Mouse (Mus musculus): ENCODE measurements around the gene Fam240a. TPM values are rescaled to one million over a fixed set of nuclear protein-coding genes. Genes with fewer than 3 reads are reported as not detected.

The Fam240a gene
- polyA plus RNA-seq, 1 experiment from 2014 or later, result not detected

DNA sequence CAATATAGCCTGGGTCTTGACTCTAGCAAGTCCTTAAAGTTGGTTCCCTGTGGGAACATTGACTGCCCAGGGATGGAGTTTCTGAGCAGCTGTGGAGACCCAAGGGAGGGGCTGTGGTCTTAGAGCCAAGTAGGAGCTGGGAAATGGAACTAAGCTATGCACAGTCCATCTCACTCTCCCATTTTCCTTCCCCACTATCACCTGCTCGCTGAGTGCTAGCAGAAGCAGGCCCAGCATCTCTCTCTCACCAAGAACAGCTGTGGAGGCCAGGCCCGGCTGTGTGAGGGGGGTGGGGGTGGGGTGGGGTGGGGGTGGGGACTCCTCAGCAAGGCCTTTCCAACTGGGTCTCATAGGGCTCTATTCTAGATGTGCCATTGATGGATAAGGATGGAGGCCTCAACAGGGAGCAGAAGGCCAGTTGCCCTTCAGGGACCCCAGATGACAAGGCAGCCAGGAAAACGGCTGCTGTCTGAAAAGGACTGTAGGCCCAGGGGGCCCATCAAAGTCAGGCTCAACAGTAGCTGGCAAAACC lies 41.9 kb downstream of the Fam240a start:
- no peak for ATAC-seq (ENCODE audit: insufficient number of reproducible peaks, insufficient read depth, low FRiP score, low TSS enrichment)
- no peak overlapping the region for H3K4me2 ChIP-seq (replicated peaks)
- WGBS, result 8% methylated on average over 3 of the region's 3 CpGs
- no peaks in the 10 kb centered on the region for H3K9me3 ChIP-seq
- no peak overlapping the region for H3K27ac ChIP-seq
- H3K4me1 ChIP-seq, result peaks cover 25% of the 10 kb centered on the region
- no peak overlapping the region for H3K4me3 ChIP-seq
- no peak overlapping the region for H3K9ac ChIP-seq
- peaks cover 52% of the 10 kb centered on the region for H3K27me3 ChIP-seq
- no peaks in the 10 kb centered on the region for H3K36me3 ChIP-seq

DNA sequence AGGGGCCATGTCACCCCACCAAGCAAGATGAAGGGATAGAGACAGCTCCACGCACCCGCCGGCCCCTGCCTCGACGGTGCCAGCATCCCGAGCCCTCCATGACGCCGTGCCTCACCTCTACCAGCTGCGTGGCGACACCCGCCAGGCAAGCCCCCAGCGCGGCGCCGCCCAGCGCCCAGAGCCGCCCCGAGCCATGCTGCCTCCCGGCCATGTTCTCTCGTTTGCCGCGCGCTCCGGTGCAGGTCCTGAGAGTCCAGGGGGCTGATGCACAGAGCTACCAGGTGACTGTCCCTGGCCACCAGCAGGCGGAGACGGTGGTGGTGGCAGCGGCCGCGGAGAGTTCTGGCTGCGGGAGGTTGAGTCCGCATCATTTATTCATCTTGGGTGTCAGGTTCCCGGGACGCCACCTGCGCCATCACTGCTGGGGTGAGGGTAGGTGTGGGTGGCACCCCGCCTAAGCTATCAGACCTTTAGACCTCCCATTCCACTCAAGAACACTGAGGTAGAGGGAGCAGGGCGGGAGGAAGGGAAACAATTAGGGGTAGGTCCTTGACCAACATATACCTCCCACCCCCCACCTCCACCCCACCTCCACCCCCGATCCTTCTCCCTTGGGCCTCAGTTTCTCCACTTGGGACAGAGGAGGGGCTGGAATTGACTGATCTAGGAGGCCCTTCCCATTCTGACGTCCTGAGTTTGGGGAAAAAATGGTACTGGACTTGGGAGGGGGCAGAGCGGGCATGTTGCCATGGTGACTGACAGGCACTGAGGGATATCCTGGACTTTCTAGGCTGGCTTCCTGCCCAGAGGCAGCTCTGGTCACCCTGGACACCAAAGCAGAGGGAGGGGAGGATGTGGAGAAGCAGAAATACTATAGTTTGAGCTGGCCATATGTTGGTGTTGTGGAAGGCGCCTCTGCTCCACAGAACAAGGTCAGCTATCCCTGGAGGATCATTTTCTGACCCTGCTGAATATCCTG lies 42.7 kb downstream of the Fam240a start:
- H3K36me3 ChIP-seq, result no peaks in the 10 kb centered on the region
- no peaks in the 10 kb centered on the region for H3K9me3 ChIP-seq
- no peak for ATAC-seq (ENCODE audit: insufficient number of reproducible peaks, insufficient read depth, low FRiP score, low TSS enrichment)

DNA sequence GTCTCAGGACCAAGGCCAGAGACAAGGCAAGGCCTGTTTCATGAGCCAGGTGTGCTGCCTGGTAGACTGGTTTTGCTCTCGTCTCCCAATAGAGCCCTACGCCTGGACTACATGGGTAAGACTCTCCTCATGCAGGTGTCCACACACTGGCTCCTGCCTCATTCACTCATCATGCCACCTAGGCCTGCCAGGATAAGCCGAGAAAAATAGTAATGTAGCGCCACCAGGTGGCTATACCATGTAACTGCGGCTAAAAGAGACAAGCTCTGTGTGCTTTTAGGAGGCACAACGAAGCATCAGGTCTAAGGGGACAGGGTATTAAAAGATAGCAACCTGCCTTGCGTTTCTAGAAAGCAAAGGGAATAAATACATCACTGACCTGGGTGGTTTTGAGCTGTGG lies 45.6 kb downstream of the Fam240a start:
- 17% methylated on average over 7 of the region's 7 CpGs for WGBS
- peaks cover 29% of the 10 kb centered on the region for H3K27me3 ChIP-seq
- H3K4me1 ChIP-seq, result peaks cover 20% of the 10 kb centered on the region

More for the DNA sequence above, 42.7 kb downstream of the Fam240a start:
- H3K4me3 ChIP-seq, result peak overlapping the region; percentile 26
- 10% methylated on average over 40 of the region's 40 CpGs for WGBS
- no peak overlapping the region for H3K27ac ChIP-seq
- H3K4me2 ChIP-seq (replicated peaks), result peak overlapping the region; percentile 54
- 0 out of 2 replicates have a peak overlapping the region, but pooled peaks have one; percentile 9 for H3K9ac ChIP-seq
- H3K27me3 ChIP-seq, result peaks cover 45% of the 10 kb centered on the region
- peaks cover 20% of the 10 kb centered on the region for H3K4me1 ChIP-seq

More for the DNA sequence above, 45.6 kb downstream of the Fam240a start:
- no peak for ATAC-seq (ENCODE audit: insufficient number of reproducible peaks, insufficient read depth, low FRiP score, low TSS enrichment)
- no peak overlapping the region for H3K9ac ChIP-seq
- H3K36me3 ChIP-seq, result no peaks in the 10 kb centered on the region
- no peak overlapping the region for H3K27ac ChIP-seq
- H3K4me2 ChIP-seq (replicated peaks), result no peak overlapping the region
- no peak overlapping the region for H3K4me3 ChIP-seq
- H3K9me3 ChIP-seq, result no peaks in the 10 kb centered on the region

Small RNAs within 50 kb of the gene (microRNA-seq; reads per million reads assigned to microRNA genes)
- not detected for gene Gm24269

Other genes with a start within 250 kb of the Fam240a start
- 1.9 and 2.4 TPM in 2 replicates for gene Myl3, start 175.0 kb downstream of the Fam240a start, polyA plus RNA-seq (2016; fragmentation: Nextera tagmentation; extraction: Ambion mirVana)
- 115 and 117 TPM in 2 replicates for gene Pth1r, start 169.7 kb downstream of the Fam240a start, polyA plus RNA-seq (2016; fragmentation: Nextera tagmentation; extraction: Ambion mirVana)
- not detected in 2 replicates for gene Prss42, start 118.7 kb downstream of the Fam240a start, polyA plus RNA-seq (2016; fragmentation: Nextera tagmentation; extraction: Ambion mirVana)
- gene Prss44, start 102.9 kb downstream of the Fam240a start, polyA plus RNA-seq (2016; fragmentation: Nextera tagmentation; extraction: Ambion mirVana), result not detected in 2 replicates
- gene Prss43, start 90.2 kb downstream of the Fam240a start, polyA plus RNA-seq (2016; fragmentation: Nextera tagmentation; extraction: Ambion mirVana), result not detected in 2 replicates
- gene Prss45, start 82.3 kb downstream of the Fam240a start, polyA plus RNA-seq (2016; fragmentation: Nextera tagmentation; extraction: Ambion mirVana), result not detected in 2 replicates
- gene Prss46, start 72.4 kb downstream of the Fam240a start, polyA plus RNA-seq (2016; fragmentation: Nextera tagmentation; extraction: Ambion mirVana), result not detected in 2 replicates
- 0.15 and 0.50 TPM in 2 replicates for gene Prss50, start 58.9 kb downstream of the Fam240a start, polyA plus RNA-seq (2016; fragmentation: Nextera tagmentation; extraction: Ambion mirVana)
- gene Als2cl, start 37.0 kb downstream of the Fam240a start, polyA plus RNA-seq (2016; fragmentation: Nextera tagmentation; extraction: Ambion mirVana), result 2.1 and 2.2 TPM in 2 replicates
- 0.96 and 1.3 TPM in 2 replicates for gene Tmie, start 36.7 kb downstream of the Fam240a start, polyA plus RNA-seq (2016; fragmentation: Nextera tagmentation; extraction: Ambion mirVana)
- not detected in 2 replicates for gene Tdgf1, start 29.3 kb upstream of the Fam240a start, polyA plus RNA-seq (2016; fragmentation: Nextera tagmentation; extraction: Ambion mirVana)
- 0.15 TPM in 1 of 2 replicates, not detected in the other for gene Lrrc2, start 34.7 kb upstream of the Fam240a start, polyA plus RNA-seq (2016; fragmentation: Nextera tagmentation; extraction: Ambion mirVana)
- not detected in 2 replicates for gene Rtp3, start 73.7 kb upstream of the Fam240a start, polyA plus RNA-seq (2016; fragmentation: Nextera tagmentation; extraction: Ambion mirVana)
- gene Ltf, start 102.4 kb upstream of the Fam240a start, polyA plus RNA-seq (2016; fragmentation: Nextera tagmentation; extraction: Ambion mirVana), result 1.3 and 4.5 TPM in 2 replicates
- gene Ccrl2, start 140.7 kb upstream of the Fam240a start, polyA plus RNA-seq (2016; fragmentation: Nextera tagmentation; extraction: Ambion mirVana), result 0.92 and 0.93 TPM in 2 replicates
- gene Lrrfip2, start 200.7 kb upstream of the Fam240a start, polyA plus RNA-seq (2016; fragmentation: Nextera tagmentation; extraction: Ambion mirVana), result 42.2 and 43.5 TPM in 2 replicates

Data from embryonic facial prominence, embryonic 12.5 days (tissue).